Mouse (Mus musculus) CH12.LX (cell line): ENCODE measurements around the gene Gm13283. TPM values are rescaled to one million over a fixed set of nuclear protein-coding genes. Genes with fewer than 3 reads are reported as not detected.

Experiments used
- DNase-seq: peaks from one replicate; pipeline ENCODE4 v3.0.0-alpha.2; 2013; ENCODE audit errors: extremely low read depth
- H3K27ac ChIP-seq: 2 replicates; pipeline ENCODE4 v1.5.1; 2012; ENCODE audit warnings: low read depth, mild to moderate bottlenecking, control low read depth, moderate library complexity; ENCODE audit not compliant: insufficient read depth
- H3K27me3 ChIP-seq: replicated peaks from 2 replicates; pipeline ENCODE3; 2012; ENCODE audit warnings: inconsistent platforms
- H3K36me3 ChIP-seq, 2 experiments: replicated peaks in 1 of 2; 2 replicates each; pipeline versions ENCODE3 to v1.6.1; 2012; ENCODE audit warnings: inconsistent platforms in 1 of 2, low read length in 1 of 2, mild to moderate bottlenecking in 1 of 2, mixed read lengths in 1 of 2, moderate library complexity in 1 of 2; ENCODE audit not compliant: control insufficient read depth in 1 of 2, insufficient read depth in 1 of 2
- H3K4me1 ChIP-seq, 2 experiments: 2 replicates each; pipeline ENCODE4 v1.6.1; 2012; ENCODE audit warnings: inconsistent platforms in 1 of 2, moderate library complexity in 1 of 2; ENCODE audit not compliant: insufficient read depth in 2 of 2, control insufficient read depth in 1 of 2
- H3K4me2 ChIP-seq: 2 replicates; pipeline ENCODE4 v1.6.1; 2012; ENCODE audit warnings: low read depth, mild to moderate bottlenecking, control low read depth; ENCODE audit not compliant: poor library complexity, insufficient read depth, severe bottlenecking
- H3K4me3 ChIP-seq, 3 experiments: fragments of 150-350 bp in 1 of 3; sonication (generic) in 1 of 3; replicated peaks in 1 of 3; 2 replicates each; pipeline versions ENCODE3 to v1.5.1; 2011 to 2012; ENCODE audit warnings: low read depth in 2 of 3, low read length in 2 of 3, mild to moderate bottlenecking in 2 of 3, moderate library complexity in 2 of 3, control low read depth in 1 of 3, improper control_type of control experiment in 1 of 3, inconsistent platforms in 1 of 3, mixed read lengths in 1 of 3; ENCODE audit not compliant: poor library complexity in 1 of 3
- H3K79me2 ChIP-seq: replicated peaks from 2 replicates; pipeline ENCODE4 v1.6.1; 2012; ENCODE audit warnings: mild to moderate bottlenecking, moderate library complexity; ENCODE audit not compliant: control insufficient read depth, poor library complexity, insufficient read depth, severe bottlenecking; ENCODE audit errors: extremely low read depth
- H3K9ac ChIP-seq: 2 replicates; pipeline ENCODE4 v1.6.1; 2012; ENCODE audit warnings: low read depth, mild to moderate bottlenecking, control low read depth, moderate library complexity; ENCODE audit not compliant: insufficient read depth
- H3K9me3 ChIP-seq: replicated peaks from 2 replicates; pipeline ENCODE3; 2012; ENCODE audit warnings: low read length, inconsistent platforms, mixed read lengths
- BHLHE40 ChIP-seq: IDR thresholded peaks from 2 replicates; pipeline ENCODE4 v1.6.1; 2011; ENCODE audit warnings: mild to moderate bottlenecking, low read depth, low read length, improper control_type of control experiment
- CHD1 ChIP-seq: IDR thresholded peaks from 2 replicates; pipeline ENCODE4 v1.6.1; 2012; ENCODE audit warnings: low read depth, low read length, improper control_type of control experiment, inconsistent platforms
- CTCF ChIP-seq, 2 experiments: IDR thresholded peaks in 1 of 2; conservative IDR thresholded peaks in 1 of 2; 2 replicates each; pipeline ENCODE4 v1.5.1; 2011 to 2012; ENCODE audit warnings: low read depth in 2 of 2, low read length in 2 of 2, improper control_type of control experiment in 1 of 2, inconsistent platforms in 1 of 2, mild to moderate bottlenecking in 1 of 2, moderate library complexity in 1 of 2
- E2F4 ChIP-seq: IDR thresholded peaks from 2 replicates; pipeline ENCODE4 v1.6.1; 2011; ENCODE audit warnings: low read depth, low read length, improper control_type of control experiment; ENCODE audit not compliant: insufficient replicate concordance
- ETS1 ChIP-seq: conservative IDR thresholded peaks from 2 replicates; pipeline ENCODE4 v1.6.1; 2012; ENCODE audit warnings: low read depth, mild to moderate bottlenecking, inconsistent platforms, low read length, improper control_type of control experiment, moderate library complexity
- HCFC1 ChIP-seq: IDR thresholded peaks from 2 replicates; pipeline ENCODE4 v1.6.1; 2012; ENCODE audit warnings: low read depth, mild to moderate bottlenecking, inconsistent platforms, low read length, improper control_type of control experiment
- JUN ChIP-seq: IDR thresholded peaks from 2 replicates; pipeline ENCODE4 v1.6.1; 2011; ENCODE audit warnings: low read depth, mild to moderate bottlenecking, low read length, improper control_type of control experiment, moderate library complexity; ENCODE audit not compliant: insufficient read depth
- JUND ChIP-seq: conservative IDR thresholded peaks from 2 replicates; pipeline ENCODE4 v1.6.1; 2011; ENCODE audit warnings: low read depth, low read length, improper control_type of control experiment
- KAT2A ChIP-seq: IDR thresholded peaks from 2 replicates; pipeline ENCODE4 v1.6.1; 2012; ENCODE audit warnings: low read length, improper control_type of control experiment, inconsistent platforms; ENCODE audit not compliant: insufficient replicate concordance
- MAFK ChIP-seq: IDR thresholded peaks from 2 replicates; pipeline ENCODE4 v1.6.1; 2011; ENCODE audit warnings: low read length, improper control_type of control experiment; ENCODE audit not compliant: insufficient replicate concordance
- MAX ChIP-seq: IDR thresholded peaks from 2 replicates; pipeline ENCODE4 v1.6.1; 2011; ENCODE audit warnings: low read length, improper control_type of control experiment
- MAZ ChIP-seq: IDR thresholded peaks from 2 replicates; pipeline ENCODE4 v1.6.1; 2012; ENCODE audit warnings: low read depth, mild to moderate bottlenecking, inconsistent platforms, low read length, improper control_type of control experiment, moderate library complexity
- MXI1 ChIP-seq: IDR thresholded peaks from 2 replicates; pipeline ENCODE4 v1.6.1; 2011; ENCODE audit warnings: mild to moderate bottlenecking, low read depth, low read length, improper control_type of control experiment
- NELFE ChIP-seq: IDR thresholded peaks from 2 replicates; pipeline ENCODE4 v1.6.1; 2011; ENCODE audit warnings: low read depth, low read length, improper control_type of control experiment
- NRF1 ChIP-seq: IDR thresholded peaks from 2 replicates; pipeline ENCODE4 v1.6.1; 2014; ENCODE audit warnings: low read depth, mild to moderate bottlenecking, inconsistent platforms, low read length, improper control_type of control experiment, moderate library complexity
- PAX5 ChIP-seq: IDR thresholded peaks from 2 replicates; pipeline ENCODE4 v1.6.1; 2012; ENCODE audit warnings: low read length, inconsistent platforms, mixed read lengths
- POLR2A ChIP-seq: IDR thresholded peaks from 2 replicates; pipeline ENCODE4 v1.6.1; 2011; ENCODE audit warnings: low read depth, mild to moderate bottlenecking, improper control_type of control experiment, low read length
- POLR2AphosphoS2 ChIP-seq: IDR thresholded peaks from 2 replicates; pipeline ENCODE4 v1.6.1; 2011; ENCODE audit warnings: low read depth, low read length, improper control_type of control experiment
- RAD21 ChIP-seq: IDR thresholded peaks from 2 replicates; pipeline ENCODE4 v1.6.1; 2011; ENCODE audit warnings: low read depth, mild to moderate bottlenecking, low read length, improper control_type of control experiment, moderate library complexity
- RCOR1 ChIP-seq: conservative IDR thresholded peaks from 2 replicates; pipeline ENCODE4 v1.6.1; 2012; ENCODE audit warnings: low read depth, mild to moderate bottlenecking, inconsistent platforms, low read length, improper control_type of control experiment
- SIN3A ChIP-seq: IDR thresholded peaks from 2 replicates; pipeline ENCODE4 v1.6.1; 2012; ENCODE audit warnings: low read length, improper control_type of control experiment, inconsistent platforms
- SMC3 ChIP-seq: IDR thresholded peaks from 2 replicates; pipeline ENCODE4 v1.6.1; 2011; ENCODE audit warnings: low read depth, low read length, improper control_type of control experiment
- TBP ChIP-seq: conservative IDR thresholded peaks from 2 replicates; pipeline ENCODE4 v1.6.1; 2011; ENCODE audit warnings: low read depth, low read length, improper control_type of control experiment
- TCF12 ChIP-seq: IDR thresholded peaks from 2 replicates; pipeline ENCODE4 v1.6.1; 2014; ENCODE audit warnings: low read depth, mild to moderate bottlenecking, inconsistent platforms, low read length, improper control_type of control experiment
- UBTF ChIP-seq: IDR thresholded peaks from 2 replicates; pipeline ENCODE4 v1.6.1; 2012; ENCODE audit warnings: low read depth, mild to moderate bottlenecking, inconsistent platforms, low read length, improper control_type of control experiment, moderate library complexity
- USF1 ChIP-seq: IDR thresholded peaks from 2 replicates; pipeline ENCODE4 v1.6.1; 2014; ENCODE audit warnings: low read depth, mild to moderate bottlenecking, inconsistent platforms, low read length, improper control_type of control experiment
- USF2 ChIP-seq: conservative IDR thresholded peaks from 2 replicates; pipeline ENCODE4 v1.6.1; 2011; ENCODE audit warnings: low read depth, low read length, improper control_type of control experiment
- ZC3H11A ChIP-seq: IDR thresholded peaks from 2 replicates; pipeline ENCODE4 v1.6.1; 2012; ENCODE audit warnings: low read depth, mild to moderate bottlenecking, inconsistent platforms, low read length, improper control_type of control experiment
- ZNF384 ChIP-seq: IDR thresholded peaks from 2 replicates; pipeline ENCODE4 v1.6.1; 2012; ENCODE audit warnings: low read depth, low read length, improper control_type of control experiment, inconsistent platforms
- dilution Hi-C: fragments of 300-500 bp; cut with MboI; formaldehyde crosslinking; loops from 2 replicates; pipeline ENCODE4 v1.14.3; 2020; ENCODE audit warnings: low sequenced_read_pairs; ENCODE audit not compliant: extremely low pct_unique_long_range_greater_than_20kb, extremely low pct_ligation_motif_present
- in situ Hi-C: fragments of 300-500 bp; cut with MboI; formaldehyde crosslinking; loops from 3 replicates; pipeline ENCODE4 v1.14.3; 2019; ENCODE audit warnings: low sequenced_read_pairs, low pct_ligation_motif_present, low pct_unique_long_range_greater_than_20kb, mixed read lengths
- polyA plus RNA-seq: library from polyadenylated mRNA; unstranded; fragments of >175 nt; gene quantifications from 2 replicates; pipeline ENCODE4 v1.2.1, GENCODE M21; 2012; ENCODE audit warnings: low read depth; ENCODE audit not compliant: insufficient read length
- total RNA-seq, 2 experiments: library from RNA; depleted of rRNA; stranded (reverse); fragments of 300-350 nt in 1 of 2; fragments of >200 nt in 1 of 2; gene quantifications; 2 replicates each; pipeline ENCODE4 v1.2.3; 2012 to 2014

The Gm13283 gene
- total and polyA plus RNA-seq, 3 experiments, result not detected

DNA sequence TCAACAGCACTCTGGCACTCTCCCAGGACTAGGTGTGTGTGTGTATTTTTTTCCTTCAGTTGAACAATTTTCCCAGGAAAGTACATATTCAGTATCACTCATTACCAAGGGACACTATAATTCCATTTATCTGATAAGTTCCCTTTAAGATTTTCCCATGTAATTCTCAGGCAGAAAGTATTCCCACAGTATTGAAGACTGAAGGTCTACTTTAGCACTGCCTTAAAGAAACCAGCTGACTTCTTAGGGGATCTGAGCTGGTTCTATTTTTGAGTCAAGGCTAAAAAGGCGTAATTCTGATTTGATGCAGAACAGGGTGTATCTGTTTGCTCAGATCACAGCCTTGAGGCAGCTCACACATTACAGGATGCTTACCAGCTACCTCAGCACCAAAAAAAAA, 41.2 kb upstream of the Gm13283 start:
- Histone ChIP-seq H3K4me3 (peak overlapping the region; percentile 38 to 91 (median 88)), H3K79me2 (peaks cover 46% of the 10 kb centered on the region), H3K36me3 (peaks cover 16 to 45% of the 10 kb centered on the region in 2 experiments), H3K4me1 (peaks cover 3 to 28% of the 10 kb centered on the region in 2 experiments), H3K27me3 (no peaks in the 10 kb centered on the region), H3K27ac (no peak overlapping the region), H3K9ac (peak overlapping the region; percentile 19; the same call in 1 of the 2 replicates), H3K4me2 (peak overlapping the region; percentile 95), H3K9me3 (peaks cover 2% of the 10 kb centered on the region)
- TF ChIP-seq USF2 (no peak), NRF1 (no peak), TCF12 (no peak), UBTF (no peak), ZC3H11A (no peak), MAX (no peak), SIN3A (peak; percentile 55; the same call in 1 of the 2 replicates)
- in situ Hi-C loops, result no loop called here
- dilution Hi-C loops, result no loop called here
- no peak for DNase-seq

DNA sequence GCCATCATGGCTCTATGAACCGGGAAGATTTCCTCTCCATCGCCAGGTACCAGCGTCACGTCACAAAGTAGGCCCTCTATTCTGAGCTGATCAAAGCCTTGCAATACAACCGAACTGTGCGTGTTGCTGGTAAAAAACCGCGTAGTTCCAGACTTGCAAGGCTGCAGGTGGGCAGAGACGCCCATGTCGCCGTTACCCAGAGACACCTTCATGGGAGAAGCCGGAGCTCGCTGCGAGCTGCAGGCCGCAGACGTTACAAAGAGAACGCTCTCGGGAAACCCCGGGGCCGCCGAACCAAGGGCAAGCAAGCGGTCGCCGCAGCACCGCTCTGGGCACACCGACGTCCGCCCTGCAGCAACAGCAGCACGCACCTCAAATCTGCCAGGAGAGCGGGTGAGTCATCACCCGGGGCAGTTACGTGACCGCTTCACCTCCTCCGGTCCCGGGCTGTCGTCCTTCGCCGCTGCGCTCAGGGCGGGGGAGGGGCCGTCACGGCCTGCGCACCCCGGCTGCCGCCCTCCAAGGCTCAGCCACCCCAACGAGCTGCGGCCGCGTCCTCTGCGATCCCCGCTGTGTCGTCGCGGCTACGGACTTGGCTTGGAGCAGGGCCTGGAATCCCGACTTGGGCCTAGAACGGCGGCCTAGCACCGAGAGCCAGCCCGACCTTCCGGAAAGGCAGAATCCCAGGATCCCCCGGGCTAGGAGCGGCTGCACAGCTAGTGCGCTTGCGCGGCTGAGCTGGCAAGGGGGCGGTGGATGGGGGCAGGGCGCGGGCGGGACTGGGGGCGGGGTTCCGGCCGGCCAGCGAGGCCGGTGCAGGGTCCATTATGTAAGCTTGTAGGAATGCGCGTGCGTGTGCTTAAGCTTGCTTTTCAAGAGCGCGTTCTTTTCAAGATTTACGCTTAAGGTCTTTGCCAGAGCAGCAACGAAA, 37.9 kb upstream of the Gm13283 start, which contains the start of the genes Gm26566 and Klhl9:
Gene Gm26566, plus strand, starts transcription at position 15 of the 931 bp plus-strand sequence.
Gene Klhl9, minus strand, starts transcription at position 675 of the 931 bp plus-strand sequence.
- in situ Hi-C loops (no loop called here), dilution Hi-C loops (no loop called here)
- Histone ChIP-seq H3K4me2 (peak within 1 kb of the TSS; percentile 95), H3K9ac (peak within 1 kb of the TSS; percentile 84), H3K36me3 (peaks cover 5 to 21% of the 10 kb centered on the region in 2 experiments), H3K27me3 (no peaks in the 10 kb centered on the region), H3K4me3 (peak within 1 kb of the TSS; percentile 87 to 91 (median 88)), H3K4me1 (peaks cover 6 to 32% of the 10 kb centered on the region in 2 experiments), H3K9me3 (no peaks in the 10 kb centered on the region), H3K79me2 (peaks cover 32% of the 10 kb centered on the region), H3K27ac (peak within 1 kb of the TSS; percentile 85)
- peak; percentile 87 for DNase-seq
- TF ChIP-seq BHLHE40 (peak; percentile 34; the same call in 1 of the 2 replicates), ZC3H11A (no peak), CHD1 (no peak), JUND (no peak), NRF1 (peak; percentile 83), MAZ (no peak), SMC3 (no peak), KAT2A (0 out of 2 replicates have a peak, but pooled peaks have one; percentile 47), MAFK (no peak), JUN (no peak), ETS1 (peak; percentile 33; the same call in 1 of the 2 replicates), TBP (0 out of 2 replicates have a peak, but pooled peaks have one; percentile 37), MXI1 (peak; percentile 85; the same call in 1 of the 2 replicates), RAD21 (no peak), SIN3A (peak; percentile 43), MAX (0 out of 2 replicates have a peak, but pooled peaks have one; percentile 26), RCOR1 (no peak), HCFC1 (peak; percentile 71), E2F4 (no peak), POLR2A (peak; percentile 87), USF1 (no peak), ZNF384 (no peak), NELFE (peak; percentile 76), CTCF (conservative IDR thresholded peaks at IDR 0.05 in 1 of 2, IDR thresholded peaks at IDR 0.05 in 1 of 2; ENCODE audit: low read depth in 2 of 2, low read length in 2 of 2) (no peak), USF2 (no peak), PAX5 (no peak), POLR2AphosphoS2 (no peak; the same call in 1 of the 2 replicates)
